ENCODE assay signal across 18 mouse cellular contexts in genomic region chr5:37332066-37332465, GRCm38 (mm10). TPM values are rescaled to one million over a fixed set of nuclear protein-coding genes. Genes with fewer than 3 reads are reported as not detected.
DNase-seq lines count a peak whose midpoint lies in the region; ATAC-seq and TF ChIP-seq lines count a peak whose summit lies in the region.
"Had no signal": no experiment of that assay in that cellular context is flagged by ENCODE, and none has a peak within 500 bp of the region (broad histone marks: within the 10 kb centered on the region; RNA-seq: fewer than 3 reads in every experiment).

No protein-coding gene starts in this region.

- TF ChIP-seq CTCF in kidney, postnatal 0 days (IDR thresholded peaks at IDR 0.05; ENCODE audit: low read depth): no peak
- TF ChIP-seq CTCF in lung, postnatal 0 days (IDR thresholded peaks at IDR 0.05): no peak

- H3K4me1 ChIP-seq in kidney, postnatal 0 days (replicated peaks; ENCODE audit: insufficient read depth, low read length): peaks cover 14% of the 10 kb centered on the region
- peaks cover 7% of the 10 kb centered on the region for H3K4me1 ChIP-seq in lung, postnatal 0 days (ENCODE audit: insufficient read depth, low read depth, low read length)

- H3K9ac ChIP-seq in kidney, postnatal 0 days (ENCODE audit: low read depth, low read length): no peak overlapping the region
- no peak overlapping the region for H3K9ac ChIP-seq in lung, postnatal 0 days (replicated peaks; ENCODE audit: low read depth)
- H3K9ac ChIP-seq: forebrain, embryonic 13.5 days; heart, embryonic 15.5 days; hindbrain, embryonic 13.5 days had no signal

- H3K36me3 ChIP-seq in kidney, postnatal 0 days (ENCODE audit: insufficient read depth, low read length): peaks cover 10% of the 10 kb centered on the region; the same call in 1 of the 2 replicates
- H3K36me3 ChIP-seq in lung, postnatal 0 days (ENCODE audit: insufficient read depth, low read length): no peaks in the 10 kb centered on the region
- H3K36me3 ChIP-seq: heart, embryonic 15.5 days; hindbrain, embryonic 13.5 days had no signal

- ATAC-seq in kidney, postnatal 0 days (replicated peaks; ENCODE audit: low FRiP score, low read depth): no peak
- no peak for ATAC-seq in megakaryocyte-erythroid progenitor cell, adult 5-6 weeks (replicated peaks; ENCODE audit: low FRiP score, low TSS enrichment, poor library complexity, severe bottlenecking)
- no peak for ATAC-seq in lung, postnatal 0 days
- ATAC-seq: forebrain, embryonic 13.5 days had no signal

- H3K27me3 ChIP-seq in kidney, postnatal 0 days (ENCODE audit: insufficient read depth, low read length): no peaks in the 10 kb centered on the region
- no peaks in the 10 kb centered on the region for H3K27me3 ChIP-seq in lung, postnatal 0 days (replicated peaks; ENCODE audit: insufficient read depth, low read length)
- H3K27me3 ChIP-seq: forebrain, embryonic 13.5 days had no signal

- WGBS in kidney, postnatal 0 days: 78% methylated on average over 4 of the region's 4 CpGs
- WGBS in lung, postnatal 0 days: 72% methylated on average over 4 of the region's 4 CpGs

- peak overlapping the region; percentile 43 for H3K27ac ChIP-seq in kidney, postnatal 0 days
- H3K27ac ChIP-seq in lung, postnatal 0 days (ENCODE audit: low read length): no peak overlapping the region
- H3K27ac ChIP-seq: embryonic facial prominence, embryonic 10.5 days; forebrain, embryonic 13.5 days; heart, adult 2 months; heart, embryonic 15.5 days; hindbrain, embryonic 13.5 days had no signal

- no peaks in the 10 kb centered on the region for H3K9me3 ChIP-seq in kidney, postnatal 0 days (replicated peaks; ENCODE audit: low read length)
- no peaks in the 10 kb centered on the region for H3K9me3 ChIP-seq in lung, postnatal 0 days (ENCODE audit: low read length)
- H3K9me3 ChIP-seq: embryonic facial prominence, embryonic 10.5 days; forebrain, embryonic 13.5 days; heart, embryonic 15.5 days; hindbrain, embryonic 13.5 days had no signal

- H3K4me2 ChIP-seq in kidney, postnatal 0 days (ENCODE audit: low read length): no peak overlapping the region
- H3K4me2 ChIP-seq in lung, postnatal 0 days (replicated peaks; ENCODE audit: low read depth, low read length): no peak overlapping the region
- H3K4me2 ChIP-seq: forebrain, embryonic 13.5 days; heart, embryonic 11.5 days; heart, embryonic 15.5 days; hindbrain, embryonic 13.5 days had no signal

- DNase-seq in kidney, adult 11 months: peak; percentile 74
- no peak for DNase-seq in kidney, postnatal 4 days
- DNase-seq in kidney, adult 9 months: peak; percentile 88
- DNase-seq in kidney, postnatal 0 days (ENCODE audit: low spot score): no peak
- DNase-seq in kidney, postnatal 36 days: peak; percentile 84 to 87
- DNase-seq in layer of hippocampus, postnatal 14 days (ENCODE audit: low spot score in 2 of 2): no peak
- no peak for DNase-seq in lung, postnatal 0 days (ENCODE audit: low spot score)
- DNase-seq: adrenal gland, adult 2 months; adrenal gland, postnatal 25 days; cerebellum, adult 9-10 months; heart, adult 2 months; heart, postnatal 14 days had no signal

- TF ChIP-seq EP300 in lung, postnatal 0 days (IDR thresholded peaks at IDR 0.05): no peak

- no peak overlapping the region for H3K4me3 ChIP-seq in kidney, postnatal 0 days (replicated peaks; ENCODE audit: low read depth, low read length)
- H3K4me3 ChIP-seq in lung, postnatal 0 days (ENCODE audit: low read depth, low read length): no peak overlapping the region
- H3K4me3 ChIP-seq: embryonic facial prominence, embryonic 10.5 days; forebrain, embryonic 13.5 days; heart, adult 2 months; heart, embryonic 15.5 days; hindbrain, embryonic 13.5 days had no signal

RNA-seq across cellular contexts. Expression of gene Evc, which starts 4.6 kb away (rescaled TPM):
- polyA plus RNA-seq in kidney, postnatal 0 days (2015; fragmentation: Nextera tagmentation; extraction: Ambion mirVana): 13.8 and 15.9 TPM in 2 replicates
- total RNA-seq in megakaryocyte-erythroid progenitor cell, adult 5-6 weeks (2014; fragmentation: Nextera tagmentation): not detected in 2 replicates
- 0.11 TPM in 1 of 2 replicates, not detected in the other for total RNA-seq in megakaryocyte-erythroid progenitor cell, adult 5-6 weeks (2017)
- total RNA-seq in layer of hippocampus, postnatal 14 days (2021): 1 to 10 TPM; 8.1 to 9.9 TPM
- 2.2 and 3.2 TPM in 2 replicates for polyA plus RNA-seq in lung, postnatal 0 days (2015; fragmentation: Nextera tagmentation; extraction: Ambion mirVana)

RNA-seq across cellular contexts. Expression of gene Evc2, which starts 6.2 kb away (rescaled TPM):
- 16.3 and 17.7 TPM in 2 replicates for polyA plus RNA-seq in kidney, postnatal 0 days (2015; fragmentation: Nextera tagmentation; extraction: Ambion mirVana)
- 0.07 TPM in 1 of 2 replicates, not detected in the other for total RNA-seq in megakaryocyte-erythroid progenitor cell, adult 5-6 weeks (2014; fragmentation: Nextera tagmentation)
- total RNA-seq in megakaryocyte-erythroid progenitor cell, adult 5-6 weeks (2017): not detected in 2 replicates
- total RNA-seq in layer of hippocampus, postnatal 14 days (2021): 10 to 100 TPM; 13.6 to 15.0 TPM
- polyA plus RNA-seq in lung, postnatal 0 days (2015; fragmentation: Nextera tagmentation; extraction: Ambion mirVana): 4.7 and 4.9 TPM in 2 replicates

Comparison
In these comparisons a context has a peak if more than half of its experiments do, and no peak if none do; other contexts are left out.
1. DNase-seq: peak in kidney, adult 11 months (single experiment), kidney, adult 9 months (single experiment) and kidney, postnatal 36 days (2 of 2); none in kidney, postnatal 4 days (0 of 2), kidney, postnatal 0 days (single experiment), layer of hippocampus, postnatal 14 days (0 of 2) and lung, postnatal 0 days (single experiment).
2. RNA of gene Evc, which starts 4.6 kb away (total RNA-seq): 8.1 to 9.9 TPM in layer of hippocampus, postnatal 14 days; 0.11 TPM in megakaryocyte-erythroid progenitor cell, adult 5-6 weeks; every median in the first group is over 4 times any median in the second.
3. RNA of gene Evc2, which starts 6.2 kb away (total RNA-seq): 13.6 to 15.0 TPM in layer of hippocampus, postnatal 14 days; 0.07 TPM in megakaryocyte-erythroid progenitor cell, adult 5-6 weeks; every median in the first group is over 10 times any median in the second.